Mouse (Mus musculus) naive thymus-derived CD4-positive, alpha-beta T cell, adult 5 months (primary cell): ENCODE data around the gene Fcho1. TPM values are rescaled to one million over a fixed set of nuclear protein-coding genes. Genes with fewer than 3 reads are reported as not detected.

ENCODE experiments used
- polyA plus RNA-seq: library from polyadenylated mRNA; unstranded; fragments of 100-300 nt; shearing (Covaris generic); gene quantifications from one replicate; pipeline ENCODE4 v1.2.1, GENCODE M21; 2017

Gene Fcho1
- polyA plus RNA-seq: 144 TPM

DNA sequence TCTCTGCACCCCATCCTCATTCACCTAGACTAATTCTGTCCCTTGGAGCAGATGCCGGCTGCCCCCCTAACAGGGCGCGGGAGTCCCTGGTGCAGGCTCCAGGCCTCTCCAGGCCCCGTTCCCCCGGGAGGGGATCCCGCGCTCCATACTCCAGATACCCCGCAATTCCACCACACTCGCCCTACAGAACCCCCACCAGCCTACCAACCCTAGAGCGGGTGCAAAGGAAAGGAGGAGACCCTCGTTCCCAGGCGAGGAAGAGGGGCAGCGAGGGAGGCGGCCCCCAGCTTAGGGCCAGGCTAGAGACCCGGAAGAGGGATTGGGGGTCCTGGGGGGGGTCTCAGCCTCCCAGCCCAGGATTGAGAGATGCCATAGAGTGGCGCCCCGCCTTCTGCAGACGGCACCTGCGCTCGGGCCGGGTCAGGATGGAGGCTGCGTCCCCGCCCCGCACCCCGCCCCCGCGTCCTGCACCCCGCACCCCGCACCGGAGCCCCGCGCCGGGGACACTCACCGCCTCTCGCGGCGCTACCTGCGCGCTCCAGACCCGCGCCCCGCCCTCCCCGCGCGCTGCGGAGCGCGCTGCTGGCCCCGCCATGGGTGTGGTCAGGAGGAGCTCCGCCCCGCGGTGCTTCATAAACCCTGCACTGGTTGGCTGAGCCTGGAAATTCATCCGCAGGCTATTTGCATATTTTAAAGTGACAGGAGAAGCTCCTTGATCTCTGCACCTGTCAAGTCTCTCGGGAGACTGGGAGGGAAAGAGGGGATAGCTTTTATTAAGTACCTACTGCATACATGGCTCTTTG lies at the start of gene Fcho1:
Gene Fcho1, minus strand, starts transcription at position 595 of the 803 bp plus-strand sequence.

DNA sequence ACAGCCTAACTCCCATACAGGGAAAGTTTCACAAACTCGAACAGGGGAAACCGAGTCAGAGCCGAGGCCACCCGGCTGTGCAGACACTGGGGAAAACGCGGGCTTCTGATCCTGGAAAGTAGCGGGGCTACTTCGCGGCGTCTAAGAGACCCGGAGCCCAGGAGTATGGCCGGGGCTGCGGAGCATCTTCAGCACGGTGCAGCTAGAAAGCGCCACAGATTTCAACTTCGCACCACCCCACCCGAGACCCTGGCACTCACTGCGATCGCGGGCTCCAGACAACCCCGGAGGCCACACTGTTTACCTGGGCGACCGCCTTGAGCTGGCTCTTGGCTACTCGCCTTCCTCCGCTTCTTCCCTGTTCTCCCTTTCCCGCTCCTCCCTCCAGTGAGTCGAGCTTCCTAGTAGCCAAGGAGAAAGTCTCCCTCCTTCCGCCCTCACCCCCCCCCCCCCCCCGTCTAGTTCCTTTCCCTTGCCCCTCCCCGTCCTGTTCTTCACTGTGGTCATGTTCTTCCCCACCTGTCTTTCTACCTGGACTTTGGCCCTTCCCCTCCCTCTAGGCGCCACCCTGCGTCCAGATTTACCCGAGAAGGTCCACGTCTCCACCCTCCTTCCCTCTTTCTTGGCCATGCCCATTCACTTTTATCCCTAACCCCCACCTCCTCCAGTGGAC lies 24.0 kb downstream of the Fcho1 start, which contains the start of gene B3gnt3:
Gene B3gnt3, minus strand, starts transcription at position 376 of the 673 bp plus-strand sequence.

DNA sequence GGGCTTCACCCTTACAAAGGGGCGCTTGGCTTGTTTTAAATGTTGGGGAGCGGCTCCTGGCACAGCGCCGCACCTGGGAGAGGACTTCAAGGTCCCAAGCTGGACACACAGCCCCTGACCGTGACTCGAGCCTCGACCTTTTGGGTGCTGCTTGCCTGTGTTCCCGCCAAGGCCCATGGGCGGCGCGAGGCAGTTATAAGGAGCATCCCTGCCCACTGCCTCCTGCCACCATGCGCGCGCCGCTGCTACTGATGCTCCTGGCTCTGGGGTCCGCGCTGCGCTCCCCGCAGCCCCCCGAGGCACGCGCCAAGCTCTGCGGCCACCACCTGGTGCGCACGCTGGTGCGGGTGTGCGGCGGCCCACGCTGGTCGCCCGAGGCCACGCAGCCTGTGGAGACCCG lies 36.5 kb downstream of the Fcho1 start, which contains the start of gene Insl3:
Gene Insl3, plus strand, starts transcription at position 187 of the 400 bp plus-strand sequence.

GRCm38 (mm10) chr8:71676020-71676741 lies 49.3 kb downstream of the Fcho1 start, which contains the start of gene Jak3:
Gene Jak3, plus strand, starts transcription at chr8:71676296.

DNA sequence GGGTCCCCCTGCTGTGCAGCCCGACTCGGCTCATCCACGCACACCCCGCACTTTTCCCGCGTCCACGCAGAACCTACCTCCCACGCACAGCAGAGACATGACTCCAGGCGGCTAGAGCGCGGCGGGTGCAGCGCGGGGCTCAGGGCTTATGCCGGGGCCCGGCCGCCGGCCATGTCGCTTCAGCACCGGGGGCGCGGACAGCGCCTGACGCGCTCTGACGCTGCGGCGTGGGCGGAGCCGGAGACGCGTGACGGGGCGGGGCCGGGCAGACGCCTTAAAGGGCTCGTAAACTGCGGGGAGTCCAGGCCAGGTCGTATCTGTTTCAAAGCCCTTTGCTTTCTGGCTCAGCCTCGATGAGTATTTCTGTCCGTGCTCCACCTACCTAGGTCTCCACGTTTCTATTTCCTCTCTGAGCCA lies 54.0 kb downstream of the Fcho1 start, which contains the start of gene Unc13a:
Gene Unc13a, minus strand, starts transcription at position 209 of the 417 bp plus-strand sequence.

Other genes starting within 250 kb of the Fcho1 start
- 14.2 TPM for gene Ano8, start 239.8 kb downstream of the Fcho1 start, polyA plus RNA-seq
- gene Gtpbp3, start 237.6 kb downstream of the Fcho1 start, polyA plus RNA-seq: 5.4 TPM
- not detected for gene Plvap, start 214.0 kb downstream of the Fcho1 start, polyA plus RNA-seq
- not detected for gene Ccdc194, start 200.0 kb downstream of the Fcho1 start, polyA plus RNA-seq
- 71.8 TPM for gene Bst2, start 188.3 kb downstream of the Fcho1 start, polyA plus RNA-seq
- 44.2 TPM for gene Mvb12a, start 182.8 kb downstream of the Fcho1 start, polyA plus RNA-seq
- gene Tmem221, start 166.8 kb downstream of the Fcho1 start, polyA plus RNA-seq: 1.5 TPM
- 0.25 TPM for gene Nxnl1, start 159.1 kb downstream of the Fcho1 start, polyA plus RNA-seq
- 8.1 TPM for gene Slc27a1, start 156.8 kb downstream of the Fcho1 start, polyA plus RNA-seq
- gene Pgls, start 133.5 kb downstream of the Fcho1 start, polyA plus RNA-seq: 79.0 TPM
- gene Fam129c, start 128.1 kb downstream of the Fcho1 start, polyA plus RNA-seq: 2.7 TPM
- gene Colgalt1, start 114.7 kb downstream of the Fcho1 start, polyA plus RNA-seq: 49.3 TPM
- 0.44 TPM for gene Unc13a, start 54.0 kb downstream of the Fcho1 start, polyA plus RNA-seq
- gene Jak3, start 49.4 kb downstream of the Fcho1 start, polyA plus RNA-seq: 78.2 TPM
- 28.9 TPM for gene Insl3, start 36.5 kb downstream of the Fcho1 start, polyA plus RNA-seq
- gene B3gnt3, start 23.9 kb downstream of the Fcho1 start, polyA plus RNA-seq: 1.6 TPM
- gene Zfp709, start 156.3 kb upstream of the Fcho1 start, polyA plus RNA-seq: 4.5 TPM
- 3.2 TPM for gene Zfp882, start 182.9 kb upstream of the Fcho1 start, polyA plus RNA-seq
- 6.8 TPM for gene Zfp617, start 182.9 kb upstream of the Fcho1 start, polyA plus RNA-seq
- gene Zfp961, start 225.3 kb upstream of the Fcho1 start, polyA plus RNA-seq: 6.3 TPM